Mouse (Mus musculus): ENCODE results near the gene Psmd11. TPM values are rescaled to one million over a fixed set of nuclear protein-coding genes. Genes with fewer than 3 reads are reported as not detected.

The Psmd11 gene
- polyA plus RNA-seq, 1 experiment from 2014 or later = 252 TPM

DNA sequence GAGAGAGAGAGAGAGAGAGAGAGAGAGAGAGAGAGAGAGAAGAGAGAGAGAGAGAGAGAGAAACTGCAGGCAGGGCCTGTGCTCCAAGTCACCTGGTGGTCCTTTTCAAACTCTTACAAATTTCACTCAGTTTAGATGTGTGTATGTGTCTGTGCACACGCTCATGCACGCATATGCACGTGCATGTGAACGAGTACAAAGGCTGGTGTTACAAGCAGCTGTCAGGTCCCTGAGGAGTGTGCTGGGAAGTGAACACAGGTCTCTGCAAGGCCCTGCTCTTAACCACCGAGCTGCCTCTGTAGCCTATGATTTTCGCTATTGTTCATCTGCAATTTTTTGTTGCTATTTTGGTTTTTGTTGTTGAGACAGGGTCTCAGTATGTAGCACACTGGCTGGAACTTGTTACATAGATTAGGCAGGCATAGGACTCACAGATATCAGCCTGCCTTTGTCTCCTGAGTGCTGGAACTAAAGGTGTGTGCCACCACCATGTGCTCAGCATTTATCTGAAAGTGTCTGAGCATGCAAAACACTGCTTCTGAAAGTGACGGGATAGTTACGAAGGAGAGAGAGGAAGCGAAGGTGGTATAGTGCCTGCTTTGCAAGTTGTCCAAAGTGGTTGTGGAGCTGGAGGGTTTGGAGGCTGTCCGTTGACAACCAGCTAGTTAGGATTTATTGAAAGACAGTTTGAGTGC lies 69.0 kb downstream of the Psmd11 start:
- ATAC-seq (ENCODE audit: insufficient read depth, low FRiP score, low read depth) = no peak
- 82% methylated on average over 10 of the region's 10 CpGs for WGBS

DNA sequence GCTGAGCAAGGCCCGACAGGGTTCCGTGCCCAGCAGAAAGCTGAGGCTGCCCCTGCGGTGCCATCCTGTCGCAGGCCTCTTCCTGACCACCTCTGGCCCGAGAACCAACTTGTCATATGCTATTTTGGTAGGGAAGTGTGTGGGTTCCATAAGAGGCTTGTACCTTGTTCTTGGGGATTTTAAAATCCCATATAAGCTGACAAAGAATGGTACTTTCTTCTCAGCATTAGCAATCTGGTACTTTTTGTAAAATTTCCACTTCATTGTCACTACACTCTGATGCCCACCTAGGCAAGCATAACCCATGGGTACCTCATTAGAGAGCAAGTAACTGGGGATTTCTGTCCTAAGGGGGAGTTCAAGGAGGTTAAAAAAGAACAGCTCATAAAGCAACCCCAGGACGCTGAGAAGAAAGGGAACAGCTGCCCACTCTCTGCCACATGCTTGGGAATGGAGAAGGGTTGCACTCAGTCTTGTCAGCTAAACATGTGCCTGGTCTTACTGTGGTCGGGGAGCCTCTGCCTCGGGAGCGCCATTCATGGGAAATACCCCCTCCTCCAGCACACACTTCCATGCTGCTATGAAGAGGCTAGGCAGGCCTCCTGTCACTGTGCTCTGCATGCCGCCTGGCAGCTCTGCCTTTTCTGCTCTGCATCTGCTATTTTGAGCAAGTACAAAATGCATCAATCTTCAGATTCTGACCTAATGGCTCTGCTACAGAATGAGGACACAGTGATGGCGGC lies 70.1 kb downstream of the Psmd11 start:
- no peak for ATAC-seq (ENCODE audit: insufficient read depth, low FRiP score, low read depth)
- Histone ChIP-seq H3K27me3 (replicated peaks) (no peaks in the 10 kb centered on the region), H3K9me3 (no peaks in the 10 kb centered on the region), H3K4me2 (no peak overlapping the region), H3K9ac (no peak overlapping the region), H3K4me1 (no peaks in the 10 kb centered on the region), H3K36me3 (no peaks in the 10 kb centered on the region), H3K4me3 (replicated peaks) (no peak overlapping the region), H3K27ac (no peak overlapping the region)
- WGBS = 62% methylated on average over 11 of the region's 11 CpGs

More for the DNA sequence above, 69.0 kb downstream of the Psmd11 start:
- no peaks in the 10 kb centered on the region for H3K27me3 ChIP-seq (replicated peaks)
- H3K9me3 ChIP-seq = no peaks in the 10 kb centered on the region
- H3K4me1 ChIP-seq = no peaks in the 10 kb centered on the region
- H3K4me2 ChIP-seq = no peak overlapping the region
- H3K9ac ChIP-seq = no peak overlapping the region
- H3K27ac ChIP-seq = no peak overlapping the region
- no peak overlapping the region for H3K4me3 ChIP-seq (replicated peaks)
- H3K36me3 ChIP-seq = no peaks in the 10 kb centered on the region

DNA sequence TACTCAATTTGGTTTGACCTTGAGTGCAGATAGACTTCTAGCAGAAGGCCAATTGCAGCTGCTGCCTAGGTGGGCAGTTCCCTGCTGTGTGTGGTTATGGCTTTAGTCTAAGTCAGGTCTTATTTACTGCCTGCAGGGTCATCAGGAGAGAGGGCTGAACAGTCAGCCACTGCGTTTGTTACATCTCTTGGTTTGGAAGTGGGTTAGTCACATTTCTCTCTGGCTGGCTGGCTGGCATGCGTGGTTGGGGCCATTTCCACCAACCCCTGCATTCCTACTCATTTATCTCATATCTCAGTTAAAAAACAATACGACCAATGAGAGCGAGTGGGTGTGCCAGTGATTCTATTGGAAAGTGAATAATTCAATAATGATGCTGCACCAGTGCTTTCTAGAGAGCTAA lies 71.1 kb downstream of the Psmd11 start:
- H3K36me3 ChIP-seq = no peaks in the 10 kb centered on the region
- 71% methylated on average over 4 of the region's 4 CpGs for WGBS
- no peaks in the 10 kb centered on the region for H3K27me3 ChIP-seq (replicated peaks)
- H3K4me1 ChIP-seq = peaks cover 8% of the 10 kb centered on the region; the same call in 1 of the 2 replicates
- H3K9me3 ChIP-seq = no peaks in the 10 kb centered on the region
- H3K27ac ChIP-seq = no peak overlapping the region
- ATAC-seq (ENCODE audit: insufficient read depth, low FRiP score, low read depth) = no peak
- H3K9ac ChIP-seq = no peak overlapping the region
- no peak overlapping the region for H3K4me3 ChIP-seq (replicated peaks)
- H3K4me2 ChIP-seq = no peak overlapping the region

DNA sequence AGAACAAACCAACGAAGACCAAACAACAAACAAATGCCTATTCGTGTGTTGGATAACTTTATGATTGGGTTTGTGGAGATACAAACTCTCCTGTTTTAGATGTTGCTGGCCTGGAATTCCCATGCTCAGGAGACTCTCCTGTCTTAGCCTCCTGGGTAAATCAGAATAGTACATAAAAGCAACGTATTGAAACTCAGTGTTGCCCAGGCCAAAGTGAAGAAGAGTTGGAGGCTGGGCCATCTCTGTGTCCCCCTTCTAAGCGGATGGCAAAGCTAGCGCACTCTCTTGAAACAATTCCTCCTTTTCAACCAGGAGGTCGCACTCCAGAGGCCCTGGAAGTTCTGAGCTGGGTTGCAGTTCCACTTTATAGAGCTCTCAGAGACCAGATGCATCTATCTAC lies 74.9 kb downstream of the Psmd11 start:
- no peaks in the 10 kb centered on the region for H3K27me3 ChIP-seq (replicated peaks)
- no peak overlapping the region for H3K4me3 ChIP-seq (replicated peaks)
- no peaks in the 10 kb centered on the region for H3K36me3 ChIP-seq
- no peak overlapping the region for H3K27ac ChIP-seq
- no peaks in the 10 kb centered on the region for H3K9me3 ChIP-seq
- WGBS = 85% methylated on average over 6 of the region's 6 CpGs
- ATAC-seq (ENCODE audit: insufficient read depth, low FRiP score, low read depth) = no peak
- H3K9ac ChIP-seq = no peak overlapping the region
- H3K4me2 ChIP-seq = no peak overlapping the region
- H3K4me1 ChIP-seq = peaks cover 8% of the 10 kb centered on the region; the same call in 1 of the 2 replicates

DNA sequence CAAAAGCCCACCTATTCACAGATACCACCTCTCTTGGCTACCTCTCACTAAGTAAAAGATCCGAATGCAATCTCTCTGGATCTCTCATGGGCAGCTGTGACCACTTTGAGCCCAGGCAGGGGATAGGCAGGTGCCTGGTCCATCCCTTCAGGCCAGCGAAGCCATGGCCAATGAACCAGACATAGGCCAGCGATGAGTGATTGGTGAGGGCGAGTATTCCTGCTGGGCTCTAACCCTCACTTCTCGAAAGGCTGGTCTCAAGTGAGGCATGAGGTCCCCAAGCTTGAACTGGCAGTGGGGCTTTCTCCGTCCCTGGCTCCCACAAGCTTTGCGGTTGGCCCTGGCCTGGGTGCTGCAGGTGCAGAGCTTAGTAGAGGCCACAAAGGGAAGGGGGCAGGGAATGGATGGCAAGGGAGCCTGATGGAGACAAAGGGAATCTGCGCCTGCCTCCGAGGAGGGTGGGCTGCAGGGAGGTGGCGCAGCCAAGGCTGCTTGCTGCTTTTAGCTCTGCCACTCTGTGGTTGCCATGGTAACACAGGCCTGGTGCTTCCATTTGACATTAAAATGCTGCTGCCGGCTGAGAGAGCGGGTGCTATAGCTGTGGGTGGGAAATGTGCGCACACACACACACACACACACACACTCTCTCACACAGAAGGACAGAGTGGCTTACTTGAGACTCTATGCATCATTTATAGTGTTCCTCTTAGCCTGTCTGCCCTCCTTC lies 75.5 kb downstream of the Psmd11 start:
- WGBS = 40% methylated on average over 13 of the region's 13 CpGs
- H3K36me3 ChIP-seq = no peaks in the 10 kb centered on the region
- H3K9ac ChIP-seq = no peak overlapping the region
- no peak overlapping the region for H3K4me3 ChIP-seq (replicated peaks)
- no peak for ATAC-seq (ENCODE audit: insufficient read depth, low FRiP score, low read depth)
- H3K27ac ChIP-seq = no peak overlapping the region
- H3K9me3 ChIP-seq = no peaks in the 10 kb centered on the region
- H3K27me3 ChIP-seq (replicated peaks) = no peaks in the 10 kb centered on the region
- H3K4me1 ChIP-seq = peaks cover 13% of the 10 kb centered on the region
- H3K4me2 ChIP-seq = no peak overlapping the region

DNA sequence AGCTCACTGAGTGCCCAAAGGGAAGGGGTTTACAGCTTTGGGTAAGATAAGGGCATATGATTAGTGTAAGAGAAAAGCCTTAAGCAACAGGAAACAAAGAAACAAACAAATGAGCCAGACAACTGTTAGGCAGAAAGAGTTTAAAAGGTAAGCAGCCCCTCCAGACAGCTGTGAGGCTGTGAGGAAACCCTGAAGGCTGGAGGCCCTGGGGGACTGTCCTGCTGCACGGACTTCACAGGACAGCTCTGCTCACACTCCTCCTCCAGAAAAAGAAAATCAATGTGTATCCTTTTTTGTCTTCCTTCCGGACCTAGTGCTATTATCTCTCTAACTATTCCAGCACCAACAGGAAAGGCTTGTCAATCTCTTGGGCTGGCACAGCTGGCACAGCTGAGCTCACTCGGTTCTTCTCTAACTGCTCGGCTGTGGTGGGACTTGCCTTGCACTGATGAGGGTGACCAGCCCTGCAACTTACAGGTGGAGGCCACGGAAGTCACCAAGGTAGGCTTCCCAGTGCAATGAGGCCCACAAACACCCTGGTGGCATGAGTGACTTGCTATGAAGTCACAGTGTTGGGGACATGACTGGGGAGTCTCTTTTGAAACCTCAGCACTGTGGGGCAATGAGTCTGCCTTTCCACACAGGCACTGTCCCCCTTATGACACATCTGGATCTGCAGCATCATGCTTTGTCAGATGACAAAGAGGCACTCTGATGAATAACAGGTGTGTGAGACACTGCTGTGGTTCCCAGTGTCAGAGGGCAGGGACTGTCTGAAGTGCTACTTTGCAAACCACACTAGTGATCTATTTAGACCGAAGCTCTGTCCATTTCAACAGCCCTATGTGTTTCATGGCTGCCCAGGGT lies 76.3 kb downstream of the Psmd11 start:
- peaks cover 15% of the 10 kb centered on the region for H3K4me1 ChIP-seq
- no peak overlapping the region for H3K4me2 ChIP-seq
- 48% methylated on average over 6 of the region's 6 CpGs for WGBS
- ATAC-seq (ENCODE audit: insufficient read depth, low FRiP score, low read depth) = no peak
- H3K27me3 ChIP-seq (replicated peaks) = no peaks in the 10 kb centered on the region
- H3K27ac ChIP-seq = no peak overlapping the region
- no peak overlapping the region for H3K4me3 ChIP-seq (replicated peaks)
- H3K9me3 ChIP-seq = no peaks in the 10 kb centered on the region
- H3K36me3 ChIP-seq = no peaks in the 10 kb centered on the region
- no peak overlapping the region for H3K9ac ChIP-seq

DNA sequence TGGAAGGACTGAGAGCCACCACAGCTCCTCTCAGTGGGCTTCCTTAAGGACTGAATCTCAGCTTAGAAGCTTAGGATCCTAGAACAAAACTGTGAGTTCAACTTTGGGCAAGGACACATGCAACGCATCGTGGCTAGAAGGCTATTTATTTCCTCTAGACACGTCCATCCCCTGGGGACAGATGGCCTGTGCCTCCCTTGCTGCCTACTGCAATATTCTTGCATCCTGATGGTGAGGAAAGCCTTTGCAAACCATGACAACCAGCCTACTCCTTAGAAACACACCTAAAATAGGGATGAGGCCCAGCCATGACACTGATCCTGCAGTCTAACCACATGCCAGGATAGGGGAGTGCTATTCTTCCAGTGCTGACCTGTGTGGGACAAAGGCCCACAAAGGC lies 77.2 kb downstream of the Psmd11 start:
- Histone ChIP-seq H3K4me2 (no peak overlapping the region), H3K27me3 (replicated peaks) (no peaks in the 10 kb centered on the region), H3K27ac (no peak overlapping the region), H3K36me3 (no peaks in the 10 kb centered on the region), H3K4me3 (replicated peaks) (no peak overlapping the region), H3K9ac (no peak overlapping the region), H3K4me1 (peaks cover 15% of the 10 kb centered on the region), H3K9me3 (no peaks in the 10 kb centered on the region)
- 85% methylated on average over 3 of the region's 3 CpGs for WGBS
- ATAC-seq (ENCODE audit: insufficient read depth, low FRiP score, low read depth) = no peak

DNA sequence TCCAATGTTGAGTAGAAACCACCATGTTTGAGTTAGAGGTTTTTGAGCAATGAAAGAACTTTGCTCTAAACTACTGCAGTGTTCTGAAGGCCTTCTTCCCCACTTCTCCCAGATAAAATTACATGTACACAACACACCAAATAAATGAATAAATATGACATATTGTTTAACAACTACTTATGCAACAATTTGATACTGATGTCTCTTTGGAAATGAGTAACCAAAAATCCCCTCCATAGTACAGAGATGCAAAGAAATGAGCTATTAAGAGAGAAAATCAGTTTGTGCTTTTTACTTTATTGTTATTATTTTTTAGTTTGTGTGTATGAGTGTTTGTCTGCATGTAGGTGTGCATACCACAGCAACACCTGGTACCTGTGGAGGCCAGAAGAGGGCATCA lies 78.1 kb downstream of the Psmd11 start:
- no peaks in the 10 kb centered on the region for H3K27me3 ChIP-seq (replicated peaks)
- no peaks in the 10 kb centered on the region for H3K36me3 ChIP-seq
- no peak overlapping the region for H3K4me3 ChIP-seq (replicated peaks)
- no peak overlapping the region for H3K27ac ChIP-seq
- H3K9ac ChIP-seq = no peak overlapping the region
- no peak overlapping the region for H3K4me2 ChIP-seq
- no peak for ATAC-seq (ENCODE audit: insufficient read depth, low FRiP score, low read depth)
- H3K9me3 ChIP-seq = no peaks in the 10 kb centered on the region
- peaks cover 15% of the 10 kb centered on the region for H3K4me1 ChIP-seq

DNA sequence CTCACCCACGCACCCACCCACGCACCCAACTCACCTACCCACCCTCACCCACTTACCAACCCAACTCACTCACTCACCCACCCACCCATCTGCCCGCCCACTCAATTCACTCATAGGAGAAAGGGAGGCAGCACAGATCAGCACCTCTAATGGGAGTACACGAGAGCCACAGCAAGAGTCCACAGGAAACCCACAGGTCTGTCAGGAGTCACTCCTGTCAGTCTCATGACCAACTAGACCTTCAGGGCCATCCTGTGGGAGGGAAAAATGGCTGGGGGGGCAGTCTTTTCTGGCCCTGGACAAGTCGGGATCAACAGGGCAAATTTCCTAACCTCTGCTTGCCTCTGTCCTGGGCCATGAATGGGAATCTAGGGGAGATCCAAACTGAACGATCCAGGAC lies 79.4 kb downstream of the Psmd11 start:
- ATAC-seq (ENCODE audit: insufficient read depth, low FRiP score, low read depth) = no peak
- Histone ChIP-seq H3K4me3 (replicated peaks) (no peak overlapping the region), H3K9ac (no peak overlapping the region), H3K27ac (no peak overlapping the region), H3K36me3 (no peaks in the 10 kb centered on the region), H3K27me3 (replicated peaks) (no peaks in the 10 kb centered on the region), H3K9me3 (no peaks in the 10 kb centered on the region), H3K4me1 (peaks cover 21% of the 10 kb centered on the region), H3K4me2 (no peak overlapping the region)
- 86% methylated on average over 6 of the region's 6 CpGs for WGBS

DNA sequence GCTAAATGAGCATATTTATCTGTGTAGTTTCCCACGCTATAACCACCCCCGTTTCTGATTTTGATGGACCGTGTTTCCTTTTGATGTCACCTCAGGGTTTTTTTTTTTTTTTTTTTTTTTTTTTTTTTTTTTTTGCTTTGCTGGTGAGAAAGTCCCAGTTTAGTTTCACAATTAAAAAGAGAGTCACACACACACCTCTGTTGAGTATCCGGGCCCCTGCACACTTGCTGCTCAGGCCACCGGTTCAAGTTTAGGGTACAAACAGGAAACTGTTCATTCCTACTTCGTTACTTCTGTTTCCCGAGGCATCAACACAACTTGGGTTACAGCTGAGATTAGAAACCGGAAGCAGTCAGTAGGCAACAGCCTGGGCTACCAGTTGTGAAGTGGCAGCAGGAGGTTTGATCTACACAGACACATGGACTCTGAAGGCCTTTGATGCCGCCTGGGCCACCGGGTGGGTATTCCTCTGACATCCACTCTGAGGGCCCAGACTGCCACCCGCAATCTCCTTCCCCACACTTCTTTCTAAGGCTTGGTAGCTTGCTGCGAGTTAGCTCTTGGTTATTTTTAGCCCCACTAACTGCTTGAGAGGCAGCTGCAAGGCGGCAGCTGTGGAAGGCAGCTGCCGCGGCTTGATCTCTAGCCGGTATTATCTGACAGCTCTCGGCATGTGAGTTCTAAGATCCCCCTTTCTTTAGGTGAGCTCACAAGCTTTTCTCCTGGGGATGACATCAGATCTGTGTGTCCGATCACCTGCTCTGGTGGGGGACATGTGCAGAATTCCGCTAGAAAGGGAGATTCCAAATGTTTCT lies 80.2 kb downstream of the Psmd11 start:
- no peaks in the 10 kb centered on the region for H3K36me3 ChIP-seq
- H3K4me1 ChIP-seq = peaks cover 21% of the 10 kb centered on the region
- no peak overlapping the region; the same call in 1 of the 2 replicates for H3K27ac ChIP-seq
- no peak for ATAC-seq (ENCODE audit: insufficient read depth, low FRiP score, low read depth)
- H3K27me3 ChIP-seq (replicated peaks) = no peaks in the 10 kb centered on the region
- H3K9ac ChIP-seq = no peak overlapping the region
- no peak overlapping the region for H3K4me2 ChIP-seq
- no peak overlapping the region for H3K4me3 ChIP-seq (replicated peaks)
- 44% methylated on average over 19 of the region's 19 CpGs for WGBS
- H3K9me3 ChIP-seq = no peaks in the 10 kb centered on the region

DNA sequence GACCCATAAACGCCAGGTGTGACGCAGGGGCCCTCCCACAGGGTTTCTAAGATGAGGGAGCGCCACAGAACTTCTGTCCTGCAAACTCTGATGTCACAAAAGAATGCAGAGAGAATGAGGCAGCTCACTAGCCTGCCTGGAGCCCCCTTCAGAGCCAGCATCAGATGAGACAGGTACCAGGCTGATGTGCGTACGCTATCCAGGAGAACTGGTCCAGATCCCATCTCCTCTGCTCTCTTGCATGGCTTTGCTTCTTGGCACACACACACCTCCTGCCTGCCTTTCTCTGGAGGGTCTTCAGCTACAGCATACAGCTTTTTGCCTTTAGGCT lies 80.7 kb downstream of the Psmd11 start:
- no peaks in the 10 kb centered on the region for H3K9me3 ChIP-seq
- 67% methylated on average over 5 of the region's 5 CpGs for WGBS
- peaks cover 16% of the 10 kb centered on the region for H3K4me1 ChIP-seq
- H3K27me3 ChIP-seq (replicated peaks) = no peaks in the 10 kb centered on the region
- ATAC-seq (ENCODE audit: insufficient read depth, low FRiP score, low read depth) = no peak
- no peaks in the 10 kb centered on the region for H3K36me3 ChIP-seq
- H3K4me3 ChIP-seq (replicated peaks) = no peak overlapping the region
- H3K27ac ChIP-seq = no peak overlapping the region
- no peak overlapping the region for H3K4me2 ChIP-seq
- H3K9ac ChIP-seq = no peak overlapping the region
